Mouse (Mus musculus) thymus, adult 18-20 months (tissue): ENCODE measurements around the gene Sugp1.
A peak's percentile ranks its signal among the peaks of the same experiment; 100 is the strongest.
"Not testable (repeated sequence)": the region's sequence is repeated elsewhere in the genome, so short reads cannot be mapped to it uniquely, and the experiment has no call there.

Experiments
- DNase-seq, 2 experiments: peaks; one replicate each; pipeline ENCODE4 v3.0.0; 2022; ENCODE audit warnings: mixed read lengths in 2 of 2

Sugp1 gene

DNA sequence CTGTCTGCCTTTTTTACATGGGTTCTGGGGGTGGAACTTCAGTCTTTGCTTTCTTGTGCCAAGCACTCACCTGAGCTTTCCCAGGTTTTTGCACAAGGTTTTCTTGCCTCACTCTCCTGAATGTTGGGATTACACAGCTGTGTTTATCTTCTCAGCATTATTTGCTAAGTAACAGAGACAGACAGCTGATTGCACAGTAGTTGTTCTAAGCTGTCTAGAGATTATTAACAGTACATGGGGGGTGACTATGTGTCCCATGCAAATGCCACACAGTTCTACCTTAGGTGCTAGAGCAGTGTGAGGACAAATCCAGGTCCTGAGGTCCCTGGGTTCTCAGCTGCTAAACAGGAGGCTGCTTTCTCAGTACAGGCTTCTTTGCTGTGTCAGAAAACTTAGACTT is 7.0 kb downstream of the Sugp1 start:
- no peak for DNase-seq

DNA sequence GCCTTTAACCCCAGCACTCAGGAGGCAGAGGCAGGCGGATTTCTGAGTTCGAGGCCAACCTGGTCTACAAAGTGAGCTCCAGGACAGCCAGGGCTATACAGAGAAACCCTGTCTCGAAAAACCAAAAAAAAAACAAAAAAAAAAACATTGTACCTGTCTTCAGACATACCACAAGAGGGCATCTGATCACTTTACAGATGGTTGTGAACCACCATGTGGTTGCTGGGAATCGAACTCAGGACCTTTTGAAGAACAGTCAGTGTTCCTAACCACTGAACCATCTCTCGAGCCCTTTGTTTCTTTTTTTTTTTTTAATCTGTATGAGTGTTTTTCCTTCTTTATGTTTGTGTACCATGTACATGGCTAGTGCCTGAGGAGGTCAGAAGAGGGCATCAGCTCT is 7.8 kb downstream of the Sugp1 start:
- not testable (repeated sequence) for DNase-seq

DNA sequence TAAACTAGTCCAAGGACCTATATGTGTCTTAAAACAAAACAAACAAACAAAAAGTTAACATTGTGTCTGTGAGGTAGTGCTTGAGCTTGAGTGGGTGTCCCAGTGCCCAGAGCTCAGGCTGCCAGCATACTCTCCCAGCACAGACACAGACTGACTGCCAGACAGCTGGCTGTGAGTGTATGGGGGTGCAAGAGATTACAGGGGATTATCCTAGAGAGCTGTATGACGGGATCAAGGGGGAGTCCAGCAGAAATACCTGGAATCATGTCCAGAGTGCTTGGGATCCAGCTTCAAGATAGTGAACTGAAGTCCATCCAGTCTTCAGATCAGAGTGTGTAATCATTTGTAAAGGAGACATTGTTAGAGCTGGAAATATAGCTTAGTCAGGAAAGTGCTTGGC is 15.1 kb downstream of the Sugp1 start:
- DNase-seq, result no peak

DNA sequence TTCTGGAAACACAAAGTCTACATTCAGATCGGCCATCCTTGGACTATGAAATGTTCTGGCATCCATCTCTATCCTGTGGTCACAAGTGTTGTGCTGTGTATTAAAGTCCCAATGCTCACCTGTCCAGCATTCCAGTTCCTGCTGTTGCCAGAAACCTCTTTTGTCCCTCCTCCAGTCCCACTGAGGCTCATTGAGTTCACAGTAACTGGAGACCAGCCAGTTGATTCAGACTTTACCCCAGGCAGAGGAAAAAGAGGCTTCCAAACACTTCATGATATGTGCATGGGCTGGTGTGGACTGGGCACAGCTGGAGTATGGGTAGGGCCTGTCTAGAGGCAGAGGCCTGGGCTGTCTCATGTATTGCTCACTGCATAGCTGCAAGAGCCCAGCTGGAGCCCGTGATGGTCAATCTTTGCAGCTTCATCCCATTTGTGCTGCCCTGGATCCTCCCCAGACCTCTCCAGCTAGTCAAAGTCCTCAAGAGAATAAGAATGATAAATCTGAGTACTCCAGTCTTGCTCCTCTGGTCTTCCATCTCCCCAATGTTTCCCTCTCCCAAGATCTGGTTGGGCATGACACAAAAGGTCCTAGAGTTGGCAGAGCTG is 29.3 kb downstream of the Sugp1 start:
- no peak for DNase-seq

DNA sequence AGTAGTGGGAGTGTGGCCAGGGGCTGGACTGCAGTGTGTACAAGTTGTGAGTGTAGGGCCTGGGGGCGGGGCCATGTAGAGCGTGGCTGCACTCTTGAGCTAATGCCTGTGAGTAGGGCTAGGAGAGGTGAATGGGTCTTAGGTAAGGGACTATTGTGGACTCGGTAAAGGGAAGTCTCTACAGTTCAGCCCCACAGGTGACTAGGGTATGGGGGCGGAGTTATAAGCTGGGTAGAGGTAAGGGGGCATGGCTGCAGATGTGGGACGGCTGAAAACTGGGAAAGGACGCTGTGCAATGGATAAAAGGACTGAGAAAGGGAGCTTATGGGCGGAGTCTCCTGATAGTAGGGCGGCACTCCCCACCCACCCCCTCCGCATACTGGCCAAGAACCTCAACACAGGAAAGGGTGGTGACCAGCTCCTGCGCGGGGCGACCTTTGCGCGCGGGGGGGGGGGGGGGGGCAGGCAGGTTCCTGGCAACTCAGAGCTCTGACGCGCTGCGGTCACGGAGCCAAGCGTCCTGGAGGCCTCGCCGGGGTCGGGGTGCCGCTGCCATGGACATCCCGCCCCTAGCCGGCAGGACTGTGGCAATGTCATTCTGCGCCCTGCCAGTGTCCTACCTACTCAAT is 29.9 kb downstream of the Sugp1 start, which contains the start of gene Tm6sf2:
TSS of gene Tm6sf2 (plus strand) at position 484 of the 629 bp plus-strand sequence.
- no peak for DNase-seq

DNA sequence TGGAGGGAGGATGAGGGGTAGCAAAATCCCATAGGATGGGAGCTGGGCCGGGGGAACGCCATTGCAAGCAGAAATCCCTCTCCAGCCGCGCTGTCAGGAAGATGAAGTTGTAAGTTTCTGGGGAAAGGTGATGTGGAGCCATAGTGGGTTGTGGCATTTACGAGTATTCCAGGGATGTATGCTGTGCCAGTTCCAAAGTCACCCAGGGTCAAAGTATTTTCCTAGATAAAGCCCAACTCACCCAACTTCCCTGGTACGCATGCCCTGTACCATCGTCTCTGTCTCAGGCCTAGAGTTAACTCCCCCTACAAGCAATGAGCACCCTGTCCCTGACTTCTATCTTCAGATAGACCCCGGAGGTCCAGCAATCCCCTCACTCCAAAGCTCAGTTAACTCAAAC is 30.5 kb downstream of the Sugp1 start:
- no peak for DNase-seq

DNA sequence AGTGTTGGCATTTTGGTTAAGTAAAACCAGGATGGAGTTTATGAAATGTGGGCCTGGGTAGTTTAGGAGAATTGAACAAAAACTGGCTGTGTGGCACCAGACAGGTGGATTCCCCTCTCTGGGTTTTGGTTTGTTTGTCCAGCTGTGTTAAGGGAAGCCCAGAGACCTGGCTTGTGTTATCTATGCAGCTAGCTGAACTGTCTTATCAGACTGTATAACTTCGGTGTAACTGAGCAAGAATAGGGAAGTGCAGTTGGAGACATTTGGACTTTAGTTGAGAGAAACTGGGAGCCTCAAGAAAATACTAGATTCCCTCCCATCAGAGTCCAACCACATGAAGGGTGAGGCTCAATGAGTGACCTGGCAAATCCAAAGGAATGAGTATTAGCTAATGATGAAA is 31.1 kb downstream of the Sugp1 start:
- no peak for DNase-seq

DNA sequence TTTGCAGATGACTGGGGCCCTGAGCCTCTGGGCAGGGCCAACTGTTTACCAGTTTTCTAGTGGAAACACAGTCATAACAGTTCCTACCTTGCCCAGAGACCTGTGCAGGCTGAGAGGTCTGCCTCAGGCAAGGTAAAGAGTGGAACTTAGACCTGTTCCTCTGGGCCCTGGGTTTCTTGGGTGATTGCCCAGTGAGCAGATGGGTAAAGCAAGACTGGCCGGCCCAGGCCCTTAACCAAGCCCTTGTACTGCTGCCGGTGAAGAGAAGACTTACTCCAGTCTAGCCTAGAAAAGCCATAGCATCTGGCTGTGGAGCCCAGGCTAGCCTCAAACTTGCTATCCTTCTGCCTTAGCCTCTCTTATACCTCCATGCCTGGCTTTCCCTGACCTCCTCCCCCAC is 39.4 kb downstream of the Sugp1 start:
- DNase-seq, result no peak

DNA sequence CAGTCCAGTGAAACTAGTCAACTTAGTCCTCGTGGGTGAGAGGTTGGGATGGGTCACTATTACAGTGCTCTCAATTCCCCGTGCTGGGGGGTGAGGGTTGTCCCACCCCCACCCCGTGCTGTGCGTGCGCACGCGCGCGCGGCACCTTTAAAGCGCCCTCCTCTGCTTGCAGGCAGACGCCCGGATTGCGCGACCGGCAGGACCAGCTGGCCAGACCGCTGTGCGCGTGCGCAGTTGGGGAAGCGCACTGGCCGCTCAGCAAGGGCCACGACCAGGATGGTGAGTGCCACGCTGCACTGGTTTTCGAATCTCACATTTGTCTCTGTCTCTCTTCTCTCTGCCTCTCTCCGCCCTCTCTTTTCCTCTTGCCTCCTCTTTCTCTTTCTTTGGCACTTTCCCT is 40.7 kb downstream of the Sugp1 start, which contains the start of gene Hapln4:
TSS of gene Hapln4 (plus strand) at position 173 of the 400 bp plus-strand sequence.
- DNase-seq, result no peak

DNA sequence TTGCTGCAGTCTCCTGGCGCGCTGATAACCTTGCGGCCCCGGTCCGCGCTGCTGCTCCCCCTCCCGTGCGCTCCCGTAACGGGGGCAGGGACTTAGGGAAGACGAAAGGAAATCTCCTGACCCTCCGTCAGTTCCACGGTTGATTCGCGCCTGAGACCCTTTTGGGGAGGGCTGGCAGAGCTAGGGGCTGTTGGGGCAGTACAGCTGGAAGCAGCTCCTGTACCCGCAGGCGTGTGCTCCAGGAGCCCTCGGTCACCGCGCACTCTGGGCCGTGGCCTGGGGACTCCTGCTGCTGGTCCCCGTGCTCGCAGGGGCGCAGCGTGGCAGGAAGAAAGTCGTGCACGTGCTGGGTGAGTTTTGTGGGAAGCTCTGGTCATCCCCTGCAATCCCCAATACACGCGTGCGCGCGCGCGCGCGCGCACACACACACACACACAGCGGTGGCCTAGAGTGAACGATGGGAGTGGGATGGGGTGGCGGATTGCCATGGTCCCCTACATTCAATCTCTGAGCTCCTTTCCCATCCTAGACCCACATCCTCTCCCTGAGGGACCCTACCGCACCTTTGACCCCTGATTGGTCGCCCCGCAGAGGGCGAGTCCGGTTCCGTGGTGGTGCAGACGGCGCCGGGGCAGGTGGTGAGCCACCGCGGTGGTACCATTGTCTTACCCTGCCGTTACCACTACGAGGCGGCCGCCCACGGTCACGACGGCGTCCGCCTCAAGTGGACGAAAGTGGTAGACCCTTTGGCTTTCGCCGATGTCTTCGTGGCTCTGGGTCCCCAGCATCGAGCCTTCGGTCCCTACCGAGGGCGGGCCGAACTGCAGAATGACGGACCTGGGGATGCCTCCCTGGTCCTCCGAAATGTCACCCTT is 41.8 kb downstream of the Sugp1 start:
- DNase-seq, result no peak

DNA sequence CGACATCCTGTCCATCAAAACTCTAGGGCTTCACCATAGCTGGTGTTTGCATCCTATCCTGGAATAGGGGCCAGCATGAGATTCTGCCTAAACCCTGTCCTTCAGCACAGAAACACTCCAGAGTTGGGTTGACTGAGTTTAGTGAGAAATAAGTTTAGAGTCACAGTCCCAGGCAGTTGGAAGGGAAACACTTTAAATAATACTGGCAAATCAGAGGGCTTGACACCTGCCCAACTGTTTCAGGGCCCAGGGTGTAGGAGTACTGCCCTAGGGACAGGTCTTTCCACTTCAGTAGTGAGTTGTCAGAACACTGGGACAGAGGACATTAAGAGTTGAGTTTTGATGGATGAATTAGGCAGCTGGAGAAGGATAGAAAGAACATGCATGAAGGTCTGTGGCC is 43.5 kb downstream of the Sugp1 start:
- no peak for DNase-seq

DNA sequence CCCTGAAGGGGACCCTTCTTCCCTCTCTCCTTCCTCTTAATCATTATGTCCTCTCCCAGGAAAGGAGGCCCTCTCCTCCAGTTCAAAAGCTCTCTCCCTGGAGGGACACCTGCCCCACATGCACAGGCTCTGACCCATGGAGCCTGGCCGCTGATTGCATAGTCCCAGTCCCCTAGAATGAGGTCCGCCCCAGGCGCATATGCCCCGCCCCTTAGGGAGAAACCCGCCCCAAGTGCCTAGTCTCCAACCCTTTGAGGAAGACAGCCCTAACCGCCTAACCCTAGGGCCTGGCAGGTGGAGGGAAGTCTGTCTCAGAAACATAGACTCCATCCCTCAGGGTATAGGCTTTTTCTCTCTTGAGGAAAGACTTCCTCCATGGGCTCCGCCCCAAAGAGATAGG is 44.6 kb downstream of the Sugp1 start:
- no peak for DNase-seq

DNA sequence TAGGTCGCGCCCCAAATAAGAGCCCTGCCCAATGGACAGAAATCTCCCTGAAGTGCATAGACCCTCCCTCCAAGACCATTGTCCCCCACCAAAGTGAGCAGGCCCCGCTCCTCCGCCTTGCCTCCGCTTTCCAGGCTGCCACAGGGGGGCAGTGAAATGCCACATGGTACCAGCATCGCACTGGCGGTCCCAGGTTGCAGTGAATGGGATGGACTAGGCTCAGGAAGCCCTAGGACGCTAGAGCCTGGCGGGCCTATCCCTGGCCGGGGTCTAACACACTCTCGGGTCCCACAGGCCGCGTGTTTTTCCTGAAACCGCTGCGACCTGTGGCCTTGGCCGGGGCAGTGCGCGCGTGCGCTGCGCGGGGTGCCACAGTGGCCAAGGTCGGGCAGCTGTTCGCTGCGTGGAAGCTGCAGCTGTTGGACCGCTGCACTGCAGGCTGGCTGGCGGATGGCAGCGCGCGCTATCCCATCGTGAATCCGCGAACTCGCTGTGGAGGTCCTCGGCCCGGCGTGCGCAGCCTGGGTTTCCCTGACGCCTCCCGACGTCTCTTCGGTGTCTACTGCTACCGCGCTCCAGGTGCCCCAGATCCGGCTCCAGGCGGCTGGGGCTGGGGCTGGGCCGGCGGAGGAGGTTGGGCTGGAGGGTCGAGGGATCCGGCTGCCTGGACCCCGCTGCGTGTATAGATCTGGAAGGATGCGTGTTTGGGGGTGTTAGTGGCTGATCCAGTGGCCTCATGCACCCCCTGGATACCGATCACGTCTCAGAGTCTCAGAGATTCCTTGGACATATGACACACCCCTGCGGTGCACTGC is 45.4 kb downstream of the Sugp1 start:
- DNase-seq, result no peak

DNA sequence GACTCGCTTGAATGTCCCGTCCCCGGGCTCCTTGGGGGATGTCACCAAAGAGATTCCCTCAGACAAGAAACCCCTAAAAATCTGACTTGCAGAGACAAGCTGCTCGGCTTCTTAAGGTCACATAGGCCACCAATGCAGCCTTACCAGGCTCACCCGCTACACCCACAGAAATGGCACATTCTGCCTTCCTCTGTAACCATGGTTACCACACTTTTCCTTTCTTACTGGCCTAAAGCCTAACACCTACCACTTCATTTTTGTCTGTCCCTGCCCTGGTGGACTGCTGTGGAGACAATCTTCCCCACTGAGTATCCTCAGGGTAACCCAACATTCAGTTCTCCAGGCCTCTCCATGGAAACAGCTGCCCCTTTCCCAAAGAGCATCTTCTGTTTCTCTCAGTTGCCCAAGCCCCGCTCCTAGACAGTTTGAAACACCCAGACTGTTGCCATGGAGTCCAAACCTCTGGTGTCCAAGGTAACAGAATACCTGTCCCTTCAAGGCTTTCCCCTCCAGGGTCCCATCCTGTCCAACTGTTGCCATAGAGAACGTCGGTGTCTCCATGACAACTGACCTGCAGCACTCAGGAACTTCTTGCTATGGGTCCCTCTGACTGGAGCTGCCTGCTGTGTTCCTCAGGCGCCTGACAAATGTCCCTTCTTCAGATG is 46.8 kb downstream of the Sugp1 start:
- no peak for DNase-seq

DNA sequence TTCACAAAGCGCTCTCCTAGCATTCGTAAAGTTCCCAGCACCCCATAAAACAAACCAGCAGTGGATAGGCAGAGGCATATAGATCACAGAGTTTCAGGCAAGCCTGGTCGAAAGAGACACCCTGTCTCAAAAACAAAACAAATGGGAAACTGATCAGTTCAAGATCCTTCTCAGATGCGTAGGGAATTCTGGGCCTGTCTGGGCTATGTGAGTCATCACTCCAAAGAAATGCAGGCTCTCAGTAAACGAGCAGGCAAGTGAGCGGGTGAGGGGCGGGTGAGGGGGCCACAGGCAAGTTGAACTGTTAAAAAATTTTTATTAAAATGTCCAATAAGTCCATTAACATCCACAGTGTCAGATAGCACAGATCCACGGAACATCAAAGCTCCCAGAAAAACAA is 50.2 kb downstream of the Sugp1 start:
- DNase-seq, result no peak

DNA sequence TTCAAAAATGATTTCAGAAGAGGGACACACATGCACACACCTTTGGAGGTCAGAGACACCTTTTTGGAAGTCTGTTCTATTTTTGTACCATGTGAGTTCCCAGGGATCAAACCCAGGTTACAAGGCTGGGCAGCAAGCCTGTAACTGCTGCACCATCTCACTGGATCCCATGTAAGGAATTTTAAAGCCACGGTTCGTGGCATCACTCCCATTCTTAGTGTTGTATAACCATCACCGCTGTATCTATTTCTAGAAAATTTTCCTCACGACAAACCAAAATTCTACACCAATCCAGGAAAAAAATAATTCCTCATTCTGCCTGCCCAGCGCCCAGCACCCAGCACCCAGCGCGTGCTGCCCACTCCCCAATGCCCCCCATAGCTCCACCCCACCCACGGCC is 56.7 kb downstream of the Sugp1 start:
- no peak for DNase-seq

DNA sequence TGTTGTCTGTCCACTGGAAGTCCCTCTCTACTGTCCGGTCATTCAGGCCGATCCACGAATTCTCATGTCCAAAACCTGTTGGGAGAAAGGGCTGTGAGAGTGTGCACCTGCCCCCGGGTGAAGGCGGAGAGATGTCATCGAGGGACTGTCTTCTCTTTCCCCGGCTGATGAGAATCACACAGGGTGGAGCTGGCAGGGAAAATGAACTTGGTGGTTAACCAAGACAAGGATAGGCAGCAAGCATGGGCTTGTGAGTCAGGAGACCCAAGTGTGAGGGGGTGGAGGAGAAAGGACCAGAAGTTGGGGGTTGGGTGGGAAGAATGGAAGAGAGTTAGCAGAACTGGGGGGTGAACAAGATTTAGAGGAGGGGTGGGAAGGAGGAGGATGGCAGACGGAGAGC is 57.6 kb downstream of the Sugp1 start:
- DNase-seq, result no peak

DNA sequence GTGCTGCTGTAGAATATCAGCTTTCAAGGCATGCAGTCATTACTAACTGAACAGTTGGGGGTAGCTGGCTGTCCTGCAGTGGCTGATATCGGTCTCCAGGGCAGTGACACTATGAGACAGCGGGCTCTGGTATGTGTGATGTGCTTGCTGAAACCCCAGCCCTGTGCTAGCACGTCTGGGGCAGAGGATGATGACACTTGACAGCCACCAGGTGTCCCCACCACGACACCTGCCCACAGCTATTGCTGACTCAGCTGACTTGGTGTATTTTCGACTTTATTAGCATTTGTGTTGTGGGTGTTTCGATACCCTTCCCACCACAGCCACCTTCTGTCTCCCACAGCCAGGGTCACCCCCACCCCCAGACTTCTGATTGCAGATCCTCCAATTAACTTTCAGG is 61.9 kb downstream of the Sugp1 start:
- DNase-seq, result peak; percentile 16 to 21

DNA sequence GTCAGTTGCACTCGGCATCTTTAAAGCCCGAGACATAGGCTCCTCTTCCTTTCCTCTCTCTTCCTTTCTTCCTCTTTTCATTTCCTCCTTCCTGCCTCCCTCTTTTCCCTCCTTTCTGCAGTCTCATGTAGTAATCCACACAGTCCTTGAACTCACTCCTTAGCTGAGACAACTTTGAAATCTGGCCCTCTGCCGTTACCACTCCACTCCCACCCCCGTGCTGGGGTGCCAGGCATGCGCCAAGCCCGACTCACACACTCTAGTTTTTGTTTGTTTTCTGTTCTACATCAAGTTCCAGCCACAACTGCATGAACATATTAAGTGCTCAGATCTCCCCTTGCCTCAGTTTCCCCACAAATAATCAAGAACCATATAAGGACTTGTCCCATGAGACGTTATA is 62.3 kb downstream of the Sugp1 start:
- DNase-seq, result no peak

DNA sequence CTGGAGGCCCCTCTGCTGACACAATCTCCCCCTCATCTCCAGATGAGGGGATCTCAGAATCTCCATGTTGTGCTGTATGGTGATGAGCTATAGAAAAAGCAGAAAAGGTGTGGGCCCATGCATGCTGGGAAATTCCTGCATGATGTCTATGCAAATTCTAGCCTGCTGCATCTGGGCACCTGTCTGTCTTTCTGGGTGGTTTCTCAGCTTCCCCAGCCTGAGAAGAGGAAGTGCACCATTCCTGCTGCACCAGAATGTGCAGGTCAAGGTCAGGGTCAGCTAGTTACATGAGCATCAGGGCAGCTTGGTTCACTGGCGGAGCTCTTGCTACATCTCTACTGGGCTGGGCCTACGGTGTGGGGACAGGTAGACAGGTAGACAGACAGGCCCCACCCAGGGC is 67.8 kb downstream of the Sugp1 start:
- DNase-seq, result no peak

DNA sequence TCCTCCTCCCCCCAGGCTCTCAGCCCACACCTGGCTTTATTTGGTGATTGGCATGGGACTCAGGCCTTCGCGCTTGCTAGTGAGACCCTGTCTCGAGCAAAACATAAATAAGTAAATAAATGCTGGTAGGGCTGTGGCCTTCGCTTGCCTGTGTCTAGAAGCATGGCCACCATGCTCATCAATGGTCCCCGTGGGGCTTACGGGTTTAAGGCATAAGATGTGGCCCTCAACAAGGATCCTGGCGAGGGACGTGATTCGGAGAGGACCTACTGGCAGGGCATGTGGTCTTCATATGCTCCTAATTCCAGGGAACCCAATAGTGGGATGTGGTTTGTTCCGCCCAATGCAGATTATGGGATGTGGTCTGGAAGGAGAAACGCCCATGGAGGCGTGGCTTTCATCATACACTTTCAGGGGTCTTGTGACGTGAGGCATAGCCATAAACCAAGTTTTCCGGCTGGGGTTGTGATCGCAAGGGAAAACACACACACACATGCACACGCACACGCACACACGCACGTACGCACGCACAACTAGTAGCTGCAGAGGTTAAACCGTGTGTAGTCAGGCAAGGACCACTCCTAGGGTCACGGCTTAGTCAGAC is 68.7 kb downstream of the Sugp1 start:
- DNase-seq, result no peak

DNA sequence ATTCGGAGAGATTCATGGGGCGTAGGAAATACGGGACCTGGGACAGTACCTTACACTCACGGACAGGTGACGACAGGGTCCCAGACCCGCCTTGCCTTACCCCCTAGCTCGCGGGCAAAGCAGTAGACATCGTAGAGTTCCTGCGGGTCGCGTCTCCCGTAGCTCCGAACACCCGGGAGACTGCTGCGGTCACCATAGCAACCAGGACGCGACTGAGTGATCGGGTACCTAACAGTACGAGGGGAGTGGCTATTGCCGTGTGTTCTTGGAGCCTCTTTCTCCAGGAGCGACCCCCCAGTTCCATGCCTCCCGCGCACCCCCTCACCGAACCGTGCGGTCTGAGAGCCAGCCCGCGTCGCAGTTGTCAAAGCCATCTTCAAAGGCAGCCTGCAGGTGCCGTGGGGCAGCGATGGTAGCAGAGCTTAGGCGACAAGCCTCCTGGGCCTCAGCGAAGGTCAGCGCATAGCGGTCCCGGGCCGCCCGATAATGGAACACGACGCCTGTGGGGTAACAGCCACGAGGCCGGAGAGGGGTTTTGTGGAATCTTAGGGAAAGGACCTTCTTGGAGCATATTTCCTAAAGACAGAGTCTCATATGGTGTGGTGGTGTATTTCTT is 69.9 kb downstream of the Sugp1 start:
- no peak for DNase-seq
